Mouse (Mus musculus): Measurements from ENCODE around the gene Midn.

DNA sequence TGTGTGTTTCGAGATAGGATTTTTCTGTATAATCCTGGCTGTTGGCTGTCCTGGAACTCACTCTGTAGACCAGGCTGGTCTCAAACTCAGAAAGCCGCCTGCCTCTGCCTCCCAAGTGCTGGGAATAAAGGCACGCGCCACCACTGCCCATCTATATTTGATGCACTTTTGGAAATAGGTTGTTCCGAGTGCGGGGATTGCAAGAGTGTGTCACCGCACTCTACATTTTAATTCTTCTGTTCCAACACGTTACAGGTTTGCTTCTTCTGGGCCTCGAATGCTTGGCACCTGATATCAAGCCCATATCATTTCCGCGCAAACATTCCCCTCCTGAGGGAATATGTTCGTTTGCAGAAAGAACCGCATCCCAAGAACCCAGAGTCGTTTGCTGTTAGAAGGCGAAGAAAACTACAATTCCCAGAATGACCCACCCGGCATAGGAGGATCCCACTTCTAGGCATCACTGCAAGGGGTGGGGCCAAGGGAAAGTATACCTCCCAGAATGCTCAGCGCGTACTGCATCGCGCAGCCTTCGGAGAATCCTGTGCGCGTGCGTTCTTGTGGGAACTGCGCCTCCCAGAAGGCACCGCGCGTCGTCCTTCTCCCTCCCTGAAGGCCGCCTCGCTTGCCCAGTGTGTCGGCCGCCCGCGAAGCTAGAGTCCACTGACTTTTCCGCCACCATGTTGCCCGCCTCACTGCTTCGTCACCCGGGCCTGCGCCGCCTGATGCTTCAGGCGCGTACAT, 6.1 kb upstream of the Midn start:
- TF ChIP-seq POLR2A (IDR thresholded peaks at IDR 0.05; ENCODE audit: control insufficient read depth, low read depth, low read length), result peak; percentile 93
- TF ChIP-seq CTCF (IDR thresholded peaks at IDR 0.05; ENCODE audit: control insufficient read depth, insufficient read depth, insufficient replicate concordance, low read depth, low read length), result no peak

Measured in testis, adult 2 months (tissue).